Mouse (Mus musculus): ENCODE results near the gene P4ha2.
A peak's percentile ranks its signal among the peaks of the same experiment; 100 is the strongest.
"Not testable (repeated sequence)": the region's sequence is repeated elsewhere in the genome, so short reads cannot be mapped to it uniquely, and the experiment has no call there.

P4ha2 gene

DNA sequence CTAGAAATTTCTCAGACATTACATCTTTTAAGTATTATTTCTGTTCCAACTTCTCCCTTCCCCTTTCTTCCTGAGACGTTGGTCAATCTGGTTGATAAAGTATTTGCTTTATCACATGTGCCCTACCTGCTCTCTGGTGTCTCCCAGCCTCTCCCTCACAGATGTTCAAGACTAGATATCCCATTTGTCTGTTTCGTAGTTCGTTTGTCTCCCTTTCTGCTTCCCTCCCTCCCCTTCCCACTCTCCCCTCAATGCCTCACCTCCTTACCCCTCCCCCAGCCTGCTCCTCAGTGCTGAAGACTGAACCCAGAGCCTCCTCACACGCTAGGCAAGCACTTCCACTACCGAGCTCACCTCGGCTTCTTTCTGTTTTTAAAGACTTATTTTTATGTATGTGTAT lies 35.0 kb downstream of the P4ha2 start:
- no peak for DNase-seq (ENCODE audit: low spot score in 2 of 2)

DNA sequence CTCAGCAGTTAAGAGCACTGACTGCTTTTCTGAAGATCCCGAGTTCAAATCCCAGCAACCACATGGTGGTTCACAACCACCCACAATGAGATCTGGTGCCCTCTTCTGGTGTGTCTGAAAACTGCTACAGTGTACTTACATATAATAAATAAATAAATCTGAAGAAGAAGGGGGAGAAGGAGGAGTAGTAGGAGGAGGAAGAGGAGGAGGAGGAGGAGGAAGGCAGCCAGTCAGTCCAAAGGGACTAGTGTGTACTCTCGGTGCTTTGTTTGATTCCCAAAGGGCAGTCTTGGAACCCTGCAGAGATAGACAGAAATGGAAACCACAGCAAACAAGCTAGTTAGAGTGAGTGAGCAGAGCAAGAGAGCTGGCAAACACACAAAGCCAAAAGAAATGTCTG lies 40.3 kb downstream of the P4ha2 start:
- not testable (repeated sequence) for DNase-seq (ENCODE audit: low spot score in 2 of 2)

DNA sequence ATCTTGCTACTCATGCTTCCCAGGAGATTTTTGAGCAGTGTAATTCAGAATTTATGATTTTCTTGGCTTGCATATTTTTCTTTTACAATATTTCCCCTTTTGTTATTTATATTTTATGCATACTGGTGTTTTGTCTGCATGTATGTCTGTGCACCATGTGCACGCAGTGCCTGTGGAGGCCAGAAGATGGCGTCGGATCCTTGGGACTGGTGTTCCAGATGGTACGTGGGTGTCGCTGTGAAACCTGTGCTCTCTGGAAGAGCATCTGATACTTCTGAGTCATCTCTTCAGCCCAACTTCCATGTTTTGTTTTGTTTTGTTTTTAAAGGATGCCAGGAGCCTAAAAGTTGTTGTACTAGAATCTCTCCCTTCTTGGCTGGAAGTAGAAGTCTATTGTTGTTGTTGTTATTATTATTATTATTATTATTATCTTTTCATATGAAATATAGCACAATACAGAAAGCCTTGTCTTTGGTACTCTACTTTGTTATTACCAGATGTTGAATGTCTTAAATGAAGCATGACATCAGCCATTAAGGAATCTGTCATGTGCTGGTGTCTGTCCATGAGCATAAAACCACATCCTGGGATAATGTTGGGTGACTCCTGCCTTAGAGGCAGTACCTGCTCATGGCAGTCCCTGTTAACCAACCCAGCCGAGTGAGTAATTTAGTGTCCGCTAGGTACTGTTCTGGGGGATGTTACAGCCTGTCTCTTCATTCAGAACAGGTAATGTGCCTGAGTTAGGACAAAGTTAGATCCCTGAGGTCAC lies 41.5 kb downstream of the P4ha2 start:
- no peak for DNase-seq (ENCODE audit: low spot score in 2 of 2)

DNA sequence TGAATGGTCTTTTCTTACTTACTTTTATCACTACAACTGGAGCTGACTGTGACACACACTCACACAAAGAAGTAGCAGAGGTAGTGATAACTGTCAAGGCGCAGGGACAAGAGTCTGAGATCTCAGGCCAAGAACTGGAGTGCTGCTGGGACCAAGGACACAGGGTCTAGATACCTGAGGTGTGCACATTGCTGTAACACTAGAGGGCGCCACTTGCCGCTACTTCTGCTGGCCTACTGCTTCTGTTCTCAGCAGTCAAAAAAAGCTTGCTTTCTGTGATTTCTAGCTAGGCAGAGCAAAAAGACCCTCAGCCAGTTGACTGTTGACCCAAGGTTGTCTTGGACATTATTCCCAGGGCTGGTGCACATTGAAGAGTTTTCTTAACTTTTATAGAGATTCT lies 45.0 kb downstream of the P4ha2 start:
- peak in 1 of 2 experiments; percentile 62 for DNase-seq (ENCODE audit: low spot score in 2 of 2)

DNA sequence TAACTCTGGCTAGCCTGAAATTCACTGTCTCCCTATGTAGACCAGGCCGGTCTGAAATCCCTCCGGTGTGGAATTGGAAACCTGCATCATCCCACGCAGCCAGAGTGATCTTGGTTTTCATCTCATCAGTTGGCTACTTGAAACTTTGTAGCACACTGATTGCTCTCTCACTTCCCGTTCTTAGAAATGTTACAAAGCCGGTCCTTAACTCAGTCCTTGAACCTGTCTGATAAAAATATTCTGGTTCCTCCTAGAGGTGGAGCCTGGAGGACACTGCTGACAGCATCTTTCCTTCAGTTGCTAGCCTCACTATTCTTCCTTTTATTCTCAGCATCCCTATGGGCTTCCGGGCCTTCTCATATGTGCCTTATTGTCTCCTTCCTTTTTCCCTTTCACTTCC lies 46.1 kb downstream of the P4ha2 start:
- DNase-seq (ENCODE audit: low spot score in 2 of 2) = no peak

- DNase-seq (ENCODE audit: low spot score in 2 of 2) = no peak
Observed at GRCm38 (mm10) chr11:54149791-54150465, 50.0 kb downstream of the P4ha2 start.

DNA sequence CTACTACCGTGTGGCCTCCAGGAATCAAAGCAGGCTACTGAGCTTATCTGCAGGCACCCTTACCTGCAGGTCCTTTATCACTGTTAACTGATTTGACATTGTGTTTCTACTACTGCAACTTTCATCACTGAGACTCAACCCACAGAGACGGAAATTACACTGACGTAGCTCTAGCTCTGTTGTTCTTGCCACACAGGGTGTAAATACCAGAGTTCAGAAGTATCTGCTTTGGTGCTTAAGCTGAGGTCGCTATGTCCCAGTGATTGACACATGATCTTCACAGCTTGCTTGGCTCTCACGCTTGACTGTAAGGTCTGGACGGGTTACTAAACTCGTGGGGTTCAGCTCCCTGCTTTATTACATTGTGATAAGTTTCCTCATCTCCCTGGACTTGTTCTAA lies 51.2 kb downstream of the P4ha2 start:
- no peak for DNase-seq (ENCODE audit: low spot score in 2 of 2)

GRCm38 (mm10) chr11:54152957-54153356 lies 53.1 kb downstream of the P4ha2 start:
- DNase-seq (ENCODE audit: low spot score in 2 of 2) = no peak

DNA sequence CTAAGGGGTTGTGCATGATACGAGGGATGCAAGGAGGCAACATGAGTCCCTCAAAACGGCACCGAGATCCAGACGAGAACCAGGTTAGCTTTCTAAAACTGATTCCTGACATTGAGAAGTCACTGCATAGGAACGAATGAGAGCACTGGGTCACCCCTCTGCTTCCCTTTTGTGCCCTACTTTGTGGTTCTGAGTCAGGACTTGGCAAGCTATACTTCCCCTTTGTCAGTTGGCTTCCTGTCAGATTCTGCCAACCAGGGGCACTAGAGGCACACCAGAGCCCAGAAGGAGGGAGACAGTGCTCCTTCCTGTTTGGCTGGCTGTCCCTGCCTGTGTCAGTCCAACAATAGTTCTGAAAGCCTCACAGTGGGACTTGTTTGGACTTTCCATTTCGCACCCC lies 56.0 kb downstream of the P4ha2 start:
- peak; percentile 13 to 41 for DNase-seq (ENCODE audit: low spot score in 2 of 2)

GRCm38 (mm10) chr11:54156504-54156903 lies 56.6 kb downstream of the P4ha2 start:
- DNase-seq (ENCODE audit: low spot score in 2 of 2) = no peak

DNA sequence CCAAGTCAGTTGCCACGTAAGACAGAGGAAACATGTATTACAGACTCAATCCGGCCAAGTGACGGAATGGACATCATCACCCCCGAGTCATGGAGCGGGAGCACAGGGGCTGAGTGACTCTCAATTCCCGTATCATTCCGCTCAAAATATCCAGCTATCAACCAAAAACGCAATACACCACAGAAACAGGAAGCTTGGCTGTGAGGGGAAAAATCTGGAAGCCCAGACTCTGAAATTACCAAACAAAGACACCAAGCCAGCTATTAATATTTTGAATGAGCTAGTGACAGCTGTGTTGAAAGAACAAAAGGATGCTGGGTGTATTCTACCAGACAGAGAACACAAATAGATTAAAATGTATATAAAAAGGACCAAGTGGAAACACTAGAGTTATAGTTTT lies 57.7 kb downstream of the P4ha2 start:
- DNase-seq (ENCODE audit: low spot score in 2 of 2) = no peak

DNA sequence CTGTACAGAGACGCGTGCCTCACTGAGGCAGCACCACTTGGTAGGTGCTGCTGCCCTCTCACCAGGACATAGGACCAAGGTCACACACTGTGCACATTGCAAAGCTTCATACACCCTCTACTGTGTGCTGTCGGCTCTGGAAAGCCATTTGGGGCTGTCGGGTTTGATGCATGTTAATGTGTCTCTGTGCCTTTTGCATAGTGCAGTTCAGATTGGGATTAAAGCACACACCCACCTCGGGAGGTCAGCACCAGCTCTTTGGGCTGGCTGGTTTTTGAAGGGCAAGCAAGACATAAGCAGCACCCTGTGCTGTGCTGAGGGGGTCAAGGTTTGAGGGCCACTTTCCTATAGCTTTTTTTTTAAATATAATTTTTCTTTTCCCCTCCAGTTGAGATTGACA lies 60.5 kb downstream of the P4ha2 start:
- DNase-seq (ENCODE audit: low spot score in 2 of 2) = no peak

GRCm38 (mm10) chr11:54160920-54161319 lies 61.0 kb downstream of the P4ha2 start:
- DNase-seq (ENCODE audit: low spot score in 2 of 2) = no peak

DNA sequence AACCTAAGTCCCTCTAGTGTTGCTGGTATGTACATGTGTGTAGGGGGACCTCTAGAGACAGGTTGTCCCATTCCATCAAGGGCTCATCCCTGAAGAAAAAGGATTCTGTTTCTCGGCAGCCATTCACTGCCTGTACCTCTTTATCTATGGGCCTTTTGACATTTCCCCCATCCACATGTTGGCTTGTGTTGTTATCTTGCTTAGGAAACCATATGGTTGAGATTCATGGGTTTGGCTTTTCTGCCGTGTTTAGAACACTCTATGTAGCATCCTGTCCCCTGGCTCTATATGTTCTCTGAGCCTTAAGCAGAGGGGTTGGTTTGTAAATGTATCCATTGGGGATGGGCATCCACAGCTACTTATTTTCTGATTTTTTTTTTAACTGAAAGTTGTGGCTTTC lies 61.6 kb downstream of the P4ha2 start:
- DNase-seq (ENCODE audit: low spot score in 2 of 2) = no peak

GRCm38 (mm10) chr11:54162968-54163367 lies 63.1 kb downstream of the P4ha2 start:
- DNase-seq (ENCODE audit: low spot score in 2 of 2) = no peak

DNA sequence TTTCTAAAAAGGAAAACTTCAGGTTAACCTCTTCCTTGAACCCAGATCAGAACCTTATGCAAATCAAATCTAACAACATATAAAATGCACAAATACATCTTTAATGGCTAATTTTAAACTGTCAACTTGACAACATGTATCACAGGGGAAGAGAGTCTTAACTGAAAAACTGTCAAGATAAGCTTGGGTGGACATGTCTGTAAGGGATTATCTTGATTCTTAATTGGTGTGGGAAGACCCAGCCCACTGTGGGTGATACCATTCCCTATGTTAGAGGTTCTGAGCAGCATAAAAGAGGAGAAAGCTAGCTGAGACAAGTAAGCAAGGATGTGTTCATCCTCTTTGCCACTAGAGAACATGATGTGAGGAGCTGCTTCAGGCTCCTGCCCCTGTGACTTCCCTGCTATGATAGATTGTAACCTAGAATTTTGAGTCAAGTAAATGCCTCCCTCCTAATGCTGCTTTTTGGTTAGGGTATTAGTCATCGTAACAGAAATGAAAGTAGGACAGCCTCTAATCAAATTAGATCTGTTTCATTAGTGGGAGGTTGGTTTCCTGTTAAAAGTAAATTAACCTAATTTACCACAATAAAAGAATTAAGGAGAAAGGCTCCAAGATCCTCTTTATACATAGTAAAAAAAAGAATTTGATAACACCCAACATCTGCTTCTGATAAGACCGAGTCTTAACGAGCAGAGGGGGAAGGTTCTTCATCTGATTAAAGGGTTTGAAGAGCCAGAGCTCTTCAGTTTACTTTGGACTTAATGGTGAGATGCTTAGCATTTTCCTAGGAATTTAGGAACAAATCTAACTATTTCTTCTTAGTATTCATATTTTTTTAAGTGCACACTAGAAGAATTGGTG lies 69.8 kb downstream of the P4ha2 start:
- DNase-seq (ENCODE audit: low spot score in 2 of 2) = no peak

- DNase-seq (ENCODE audit: low spot score in 2 of 2) = no peak
Observed at GRCm38 (mm10) chr11:54171175-54171574, 71.3 kb downstream of the P4ha2 start.

- DNase-seq (ENCODE audit: low spot score in 2 of 2) = no peak
Observed at GRCm38 (mm10) chr11:54174226-54174625, 74.3 kb downstream of the P4ha2 start.

GRCm38 (mm10) chr11:54174877-54175276 lies 75.0 kb downstream of the P4ha2 start:
- DNase-seq (ENCODE audit: low spot score in 2 of 2) = no peak

All from left cerebral cortex, adult 9 months (tissue).